Mouse (Mus musculus): ENCODE results near the gene Aldh2. TPM values are rescaled to one million over a fixed set of nuclear protein-coding genes. Genes with fewer than 3 reads are reported as not detected.

Aldh2 gene
- total and polyA plus RNA-seq, 3 experiments: 198 to 471 (median 267) TPM

DNA sequence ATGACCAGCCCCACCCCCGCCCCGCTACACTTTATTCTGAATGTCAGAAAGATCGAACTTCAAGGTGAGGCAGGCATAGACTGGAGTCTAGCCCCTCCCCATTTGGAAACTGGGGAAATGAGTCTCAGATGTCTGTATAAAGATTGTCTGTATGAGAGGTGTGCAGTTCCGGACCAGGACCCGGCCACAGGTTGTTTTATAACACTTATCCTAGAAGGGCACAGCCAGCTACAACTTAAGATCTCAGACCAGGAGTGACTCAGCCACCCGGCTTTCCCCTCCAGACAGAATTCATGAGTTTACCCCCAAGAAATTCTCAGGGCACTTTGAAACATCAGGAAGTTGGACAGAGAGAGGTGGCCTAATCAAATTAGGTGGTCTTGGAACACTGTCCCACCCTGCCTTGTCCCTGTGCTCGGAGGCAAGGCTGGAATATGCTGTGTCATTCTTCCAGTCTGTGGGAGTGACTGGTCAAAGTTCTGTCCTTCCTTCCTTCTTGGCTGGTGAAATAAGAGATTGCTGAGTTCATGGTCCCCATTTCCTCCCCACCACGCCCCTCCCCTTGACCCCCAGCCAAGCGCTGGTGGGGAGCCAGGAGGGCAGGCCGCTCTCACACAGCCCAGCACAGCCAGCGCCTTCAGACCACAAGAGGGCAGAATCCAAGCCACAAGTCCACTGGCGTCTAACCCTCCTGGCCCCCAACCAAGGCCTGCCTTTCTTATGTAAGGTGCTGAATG is 9.7 kb downstream of the Aldh2 start:
- peak; percentile 84 for DNase-seq (ENCODE audit: low read depth, low spot score)
- no peaks in the 10 kb centered on the region for H3K9me3 ChIP-seq (replicated peaks; ENCODE audit: insufficient read depth, low read length)
- peaks cover 20 to 26% of the 10 kb centered on the region in 2 experiments for H3K4me1 ChIP-seq (ENCODE audit: control insufficient read depth in 1 of 2, insufficient read depth in 2 of 2, low read length in 2 of 2)
- H3K27me3 ChIP-seq (ENCODE audit: control insufficient read depth in 1 of 2, insufficient read depth in 2 of 2, low read length in 2 of 2): no peaks in the 10 kb centered on the region
- H3K9ac ChIP-seq (ENCODE audit: control insufficient read depth, low read depth, low read length, poor library complexity, severe bottlenecking): peak overlapping the region; percentile 53
- peak overlapping the region; percentile 86 for H3K27ac ChIP-seq (ENCODE audit: control insufficient read depth, low read depth, low read length)
- H3K79me2 ChIP-seq (ENCODE audit: control insufficient read depth, insufficient read depth, low read length, poor library complexity): peaks cover 7% of the 10 kb centered on the region; the same call in 1 of the 2 replicates
- peak overlapping the region in 1 of 2 experiments; percentile 9; a peak in 1 of 4 replicates for H3K4me3 ChIP-seq (ENCODE audit: control insufficient read depth in 1 of 2, insufficient read depth in 1 of 2, low read depth in 2 of 2, low read length in 2 of 2)
- peaks cover 0 to 30% of the 10 kb centered on the region in 2 experiments for H3K36me3 ChIP-seq (ENCODE audit: control insufficient read depth in 1 of 2, insufficient read depth in 2 of 2, low read length in 2 of 2)
- TF ChIP-seq NELFE (IDR thresholded peaks at IDR 0.05; ENCODE audit: low read depth, low read length): peak; percentile 47; the same call in 1 of the 2 replicates
- TF ChIP-seq TCF12 (IDR thresholded peaks at IDR 0.05; ENCODE audit: low read depth, low read length): peak; percentile 53; the same call in 1 of the 2 replicates
- TF ChIP-seq MYB (IDR thresholded peaks at IDR 0.05; ENCODE audit: low read depth, low read length): no peak
- no peak for TF ChIP-seq E2F4 (IDR thresholded peaks at IDR 0.05; ENCODE audit: borderline replicate concordance, low read depth, low read length)
- no peak for TF ChIP-seq CHD1 (IDR thresholded peaks at IDR 0.05; ENCODE audit: low read depth, low read length)
- no peak for TF ChIP-seq MEF2A (IDR thresholded peaks at IDR 0.05; ENCODE audit: extremely low read depth, insufficient replicate concordance, low read depth, low read length, poor library complexity, severe bottlenecking)
- TF ChIP-seq CTCF (IDR thresholded peaks at IDR 0.05 in 2 of 3, conservative IDR thresholded peaks at IDR 0.05 in 1 of 3; ENCODE audit: control insufficient read depth in 1 of 3, insufficient read depth in 1 of 3, low read depth in 2 of 3, low read length in 3 of 3, poor library complexity in 1 of 3, severe bottlenecking in 1 of 3): peak in 2 of 3 experiments; percentile 68; a peak in 4 of 6 replicates
- peak; percentile 72; the same call in 1 of the 2 replicates for TF ChIP-seq MAZ (IDR thresholded peaks at IDR 0.05; ENCODE audit: low read depth, low read length)
- no peak for TF ChIP-seq CHD2 (IDR thresholded peaks at IDR 0.05; ENCODE audit: low read length)
- peak; percentile 12; the same call in 1 of the 2 replicates for TF ChIP-seq RAD21 (IDR thresholded peaks at IDR 0.05; ENCODE audit: low read depth, low read length)
- TF ChIP-seq POLR2A (IDR thresholded peaks at IDR 0.05; ENCODE audit: control insufficient read depth in 1 of 2, insufficient read depth in 1 of 2, low read depth in 1 of 2, low read length in 2 of 2, poor library complexity in 1 of 2): no peak; a peak in 1 of 4 replicates
- TF ChIP-seq MYC (IDR thresholded peaks at IDR 0.05; ENCODE audit: low read depth, low read length): no peak
- TF ChIP-seq ZKSCAN1 (IDR thresholded peaks at IDR 0.05; ENCODE audit: low read depth, low read length): no peak
- TF ChIP-seq POLR2AphosphoS5 (IDR thresholded peaks at IDR 0.05; ENCODE audit: borderline replicate concordance, low read depth, low read length): no peak
- peak; percentile 21 for TF ChIP-seq ETS1 (IDR thresholded peaks at IDR 0.05; ENCODE audit: low read depth, low read length)
- no peak; the same call in 1 of the 2 replicates for TF ChIP-seq ELF1 (IDR thresholded peaks at IDR 0.05; ENCODE audit: low read depth, low read length)
- no peak; the same call in 1 of the 2 replicates for TF ChIP-seq HCFC1 (IDR thresholded peaks at IDR 0.05; ENCODE audit: low read depth, low read length)
- TF ChIP-seq USF1 (IDR thresholded peaks at IDR 0.05; ENCODE audit: low read depth, low read length): no peak
- no peak for TF ChIP-seq UBTF (IDR thresholded peaks at IDR 0.05; ENCODE audit: borderline replicate concordance, insufficient read depth, low read depth, low read length)
- TF ChIP-seq SMC3 (IDR thresholded peaks at IDR 0.05; ENCODE audit: low read depth, low read length): peak; percentile 59
- TF ChIP-seq MAFK (IDR thresholded peaks at IDR 0.05; ENCODE audit: borderline replicate concordance, low read depth, low read length): 0 out of 2 replicates have a peak, but pooled peaks have one; percentile 40
- TF ChIP-seq ZNF384 (IDR thresholded peaks at IDR 0.05; ENCODE audit: low read depth, low read length): no peak
- TF ChIP-seq GABPA (IDR thresholded peaks at IDR 0.05; ENCODE audit: low read depth, low read length): peak; percentile 69
- TF ChIP-seq RCOR1 (IDR thresholded peaks at IDR 0.05; ENCODE audit: low read depth, low read length): no peak
- no peak for TF ChIP-seq POLR2AphosphoS2 (IDR thresholded peaks at IDR 0.05; ENCODE audit: low read length)
- no peak for TF ChIP-seq NRF1 (IDR thresholded peaks at IDR 0.05; ENCODE audit: insufficient read depth, low read depth, low read length, poor library complexity, severe bottlenecking)
- TF ChIP-seq USF2 (IDR thresholded peaks at IDR 0.05; ENCODE audit: borderline replicate concordance in 1 of 2, insufficient read depth in 1 of 2, low read depth in 1 of 2, low read length in 2 of 2): no peak
- TF ChIP-seq TAL1 (IDR thresholded peaks at IDR 0.05; ENCODE audit: low read length): no peak
- 0 out of 2 replicates have a peak, but pooled peaks have one; percentile 13 for TF ChIP-seq TBP (IDR thresholded peaks at IDR 0.05; ENCODE audit: low read depth, low read length)
- no peak for TF ChIP-seq ZC3H11A (IDR thresholded peaks at IDR 0.05; ENCODE audit: low read depth, low read length)
- no peak for TF ChIP-seq MAX (IDR thresholded peaks at IDR 0.05; ENCODE audit: low read length)
- TF ChIP-seq EP300 (IDR thresholded peaks at IDR 0.05; ENCODE audit: low read depth in 1 of 2, low read length in 2 of 2): peak; percentile 46 to 60; a peak in 3 of 4 replicates
- no peak for TF ChIP-seq MXI1 (IDR thresholded peaks at IDR 0.05; ENCODE audit: low read depth, low read length)
- no peak for TF ChIP-seq ZMIZ1 (IDR thresholded peaks at IDR 0.05; ENCODE audit: low read depth, low read length)
- TF ChIP-seq KAT2A (conservative IDR thresholded peaks at IDR 0.05; ENCODE audit: low read depth, low read length): no peak

All from MEL (cell line).